Mouse (Mus musculus): ENCODE results near the gene Gm49403.

The Gm49403 gene

DNA sequence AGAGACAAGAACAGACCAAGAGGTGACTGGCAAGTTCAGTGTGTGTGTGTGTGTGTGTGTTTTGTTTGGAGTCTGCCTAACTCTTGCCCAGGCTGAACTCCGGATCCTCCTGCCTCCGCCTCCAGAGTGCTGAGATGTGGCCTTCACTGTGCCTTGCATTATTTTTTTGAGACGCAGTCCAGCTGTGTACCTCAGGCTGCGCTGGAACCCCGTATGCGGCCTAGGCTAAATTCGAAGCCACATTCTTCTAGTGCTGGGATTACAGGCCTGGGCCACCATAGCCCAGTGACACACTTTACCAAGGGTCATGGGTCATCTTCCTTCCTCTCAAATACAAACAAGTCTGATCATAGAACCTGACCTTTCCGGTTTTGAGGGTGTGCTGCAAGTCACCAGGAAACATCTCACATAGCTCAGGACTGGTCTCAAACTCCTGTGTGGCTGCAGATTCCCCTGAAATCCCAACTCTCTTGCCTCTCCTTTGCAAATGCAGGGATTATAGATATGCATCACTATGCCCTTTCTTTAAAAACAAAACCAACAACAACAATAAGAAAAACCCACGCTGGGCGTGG, 11.4 kb upstream of the Gm49403 start:
- no peak for DNase-seq

DNA sequence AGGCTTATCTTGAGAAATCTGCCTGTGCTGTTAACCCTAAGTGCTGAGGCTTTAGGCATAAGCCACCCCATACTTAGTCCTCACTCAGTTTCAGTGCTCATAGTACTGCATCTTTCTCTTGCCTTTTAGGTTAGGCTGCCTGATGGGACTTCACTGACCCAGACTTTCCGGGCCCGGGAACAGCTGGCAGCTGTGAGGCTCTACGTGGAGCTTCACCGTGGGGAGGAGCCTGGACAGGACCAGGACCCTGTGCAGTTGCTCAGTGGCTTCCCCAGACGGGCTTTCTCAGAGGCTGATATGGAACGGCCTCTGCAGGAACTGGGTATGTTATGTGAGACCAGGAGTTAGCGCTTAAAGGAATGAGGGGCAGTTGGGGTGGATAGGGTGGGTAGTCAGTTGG, 8.7 kb upstream of the Gm49403 start:
- DNase-seq, result no peak

DNA sequence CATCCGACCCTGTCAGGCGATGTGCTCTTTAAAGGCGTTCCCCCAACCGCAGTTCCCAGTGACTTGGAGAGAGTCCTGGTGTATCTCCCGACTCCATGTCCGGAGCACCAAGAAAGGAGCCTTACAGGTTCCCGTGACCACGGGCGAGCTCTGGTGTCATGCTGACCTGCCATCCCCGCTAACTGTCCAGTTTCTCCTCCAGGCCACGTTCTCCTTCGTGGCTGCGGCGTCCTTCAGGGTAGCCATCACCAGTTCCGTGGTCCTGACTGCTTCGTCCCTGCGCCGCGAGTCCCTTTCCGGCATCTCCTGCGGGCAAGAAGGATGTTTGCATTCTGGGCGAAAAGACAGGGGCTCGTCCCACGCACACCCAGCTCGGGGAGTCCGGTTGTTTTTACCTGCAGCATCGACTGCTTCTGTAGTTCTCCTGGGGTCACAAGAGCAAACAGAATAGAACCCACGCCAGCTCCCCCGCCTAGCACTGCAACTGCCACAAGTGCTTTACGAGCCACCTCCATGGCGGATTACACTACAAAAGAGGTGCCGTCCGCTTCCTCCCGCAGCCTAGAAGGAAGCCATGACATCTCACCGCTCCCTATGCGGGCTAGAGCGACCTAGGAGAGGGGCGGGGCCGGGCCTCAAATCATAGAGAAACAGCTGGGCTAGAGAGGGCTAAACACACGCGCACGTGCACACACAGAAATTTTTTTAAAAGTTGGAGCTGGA, 3.3 kb upstream of the Gm49403 start, which contains the start of gene Uqcc3:
TSS of gene Uqcc3 (minus strand) at position 613 of the 723 bp plus-strand sequence.
- peak; percentile 88 for DNase-seq

DNA sequence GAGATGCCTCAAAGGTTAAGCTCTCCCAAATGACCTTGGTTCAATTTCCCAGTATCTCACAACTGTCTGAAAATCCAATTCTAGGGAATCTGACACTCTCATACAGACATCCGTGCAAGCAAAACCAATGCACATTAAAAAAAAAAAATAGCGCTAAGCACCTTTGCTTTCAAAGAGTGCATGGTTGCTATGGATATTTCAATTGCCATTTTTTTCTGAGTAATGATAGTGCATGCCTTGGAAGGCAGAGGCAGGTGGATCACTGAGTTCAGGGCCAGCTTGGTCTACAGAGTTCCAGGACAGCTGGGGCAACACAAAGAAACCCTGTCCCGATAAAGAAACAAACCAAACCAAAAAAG, 2.7 kb upstream of the Gm49403 start:
- no peak for DNase-seq

DNA sequence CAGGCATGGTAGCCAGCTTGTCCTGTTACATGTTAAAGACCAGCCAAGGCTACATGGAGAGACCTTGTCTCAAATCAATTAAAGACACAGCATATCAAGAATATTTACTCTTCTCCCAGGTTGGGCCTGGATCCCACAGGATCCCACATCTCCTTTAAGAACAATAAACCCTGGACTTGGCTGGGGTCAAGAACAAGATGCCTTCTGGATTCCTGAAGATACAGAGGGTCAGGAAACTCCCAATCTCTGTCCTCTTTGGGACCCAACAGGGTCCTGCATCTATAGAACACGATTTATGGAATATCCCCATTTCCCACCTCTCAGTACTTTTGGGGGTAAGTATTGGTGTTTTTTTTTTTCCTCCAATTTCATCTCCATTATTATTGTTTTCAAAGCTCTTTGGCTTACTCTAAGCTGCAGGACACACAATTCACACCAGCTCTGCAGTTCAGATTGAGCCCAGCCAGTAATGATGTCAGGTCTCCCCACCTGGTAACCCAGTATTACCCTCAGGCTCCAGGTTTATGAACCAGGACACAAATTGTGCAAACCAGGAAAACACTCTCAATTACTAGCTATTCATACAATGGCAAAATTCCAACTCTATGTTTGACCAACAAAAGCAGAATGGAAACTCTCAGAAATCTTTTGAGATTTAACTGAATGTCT, 3.3 kb downstream of the Gm49403 start:
- DNase-seq, result no peak

DNA sequence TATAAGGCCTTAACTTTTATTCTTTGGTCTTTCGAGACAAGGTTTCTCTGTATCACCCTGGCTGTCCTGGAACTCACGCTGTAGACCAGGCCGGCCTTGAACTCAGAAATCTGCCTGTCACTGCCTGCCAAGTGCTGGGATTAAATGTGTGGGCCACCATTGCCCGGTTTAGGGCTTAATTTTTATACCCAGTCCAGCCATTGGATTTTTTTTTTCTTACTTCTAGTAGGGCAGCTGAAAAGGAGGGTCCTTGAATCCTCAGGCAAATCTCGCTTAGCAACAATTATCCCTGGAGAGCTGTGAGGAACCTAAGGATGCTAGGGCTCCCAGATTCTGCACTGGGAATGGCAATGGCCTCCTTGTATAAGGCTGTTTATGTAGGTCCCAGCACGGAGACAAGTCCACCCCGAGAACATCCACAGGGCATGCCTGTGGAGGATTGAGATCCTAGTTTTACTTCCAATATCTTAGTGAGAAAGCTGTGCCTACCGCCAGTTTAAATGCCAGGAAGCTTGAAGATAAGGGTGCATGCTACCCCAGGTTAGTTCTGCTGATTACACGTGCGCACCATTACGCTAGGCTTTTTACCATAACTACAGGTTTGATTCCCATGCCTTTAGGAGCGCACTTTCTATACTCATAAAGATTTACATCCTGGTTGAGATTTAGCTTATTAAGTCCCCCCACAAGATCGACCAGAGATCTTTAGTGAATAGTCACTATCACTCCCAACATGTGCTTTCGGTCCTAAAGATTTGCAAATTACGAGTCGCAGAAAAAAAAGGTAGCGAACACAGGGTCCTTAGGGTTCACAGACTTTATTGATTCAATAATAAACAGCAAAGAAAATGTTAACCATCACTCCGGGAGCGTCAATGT, 4.1 kb downstream of the Gm49403 start:
- no peak for DNase-seq

DNA sequence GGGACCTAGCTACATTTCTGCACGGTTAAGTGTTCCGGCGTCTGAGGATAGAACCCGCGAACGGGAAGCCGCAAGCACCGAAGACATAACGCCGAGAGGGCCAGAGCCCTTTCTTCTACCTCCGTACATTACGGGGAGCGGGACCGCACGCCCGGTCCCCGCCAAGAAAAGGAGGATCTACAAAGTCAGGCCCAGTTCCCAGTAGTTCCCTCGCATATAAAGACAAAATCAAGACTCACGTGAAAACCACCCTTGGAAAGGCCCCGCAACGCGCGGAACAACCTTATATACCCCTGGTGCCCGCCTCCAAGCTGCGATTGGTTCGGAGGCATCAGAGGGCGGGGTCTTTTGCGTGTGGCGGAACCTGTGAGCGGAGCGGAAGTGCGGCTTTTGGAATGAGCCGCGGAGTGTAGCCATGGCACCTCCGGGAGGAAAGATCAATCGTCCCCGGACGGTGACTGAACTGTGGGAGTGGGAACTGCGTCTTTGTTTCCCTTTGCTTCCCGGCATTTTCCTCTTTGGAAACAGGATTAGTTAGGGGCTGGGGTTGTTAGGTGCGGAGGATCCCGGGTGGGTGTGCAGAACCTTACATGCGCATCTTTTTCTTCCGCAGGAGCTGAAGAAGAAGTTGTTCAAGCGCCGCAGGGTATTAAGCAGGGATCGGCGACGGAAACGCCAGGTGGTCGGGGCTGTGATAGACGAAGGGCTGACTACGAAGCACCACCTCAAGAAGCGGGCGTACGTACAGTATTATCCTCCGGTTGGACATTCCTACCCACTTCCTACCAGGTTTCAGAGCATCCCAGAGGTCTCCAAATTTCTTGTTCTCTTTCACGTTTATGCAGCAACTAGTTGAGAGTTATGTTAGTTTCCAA, 5.0 kb downstream of the Gm49403 start, which contains the start of the genes 1810009A15Rik and Gm49416:
TSS of gene 1810009A15Rik (plus strand) at position 343 of the 875 bp plus-strand sequence.
TSS of gene Gm49416 (plus strand) at position 416 of the 875 bp plus-strand sequence.
- peak; percentile 92 for DNase-seq

DNA sequence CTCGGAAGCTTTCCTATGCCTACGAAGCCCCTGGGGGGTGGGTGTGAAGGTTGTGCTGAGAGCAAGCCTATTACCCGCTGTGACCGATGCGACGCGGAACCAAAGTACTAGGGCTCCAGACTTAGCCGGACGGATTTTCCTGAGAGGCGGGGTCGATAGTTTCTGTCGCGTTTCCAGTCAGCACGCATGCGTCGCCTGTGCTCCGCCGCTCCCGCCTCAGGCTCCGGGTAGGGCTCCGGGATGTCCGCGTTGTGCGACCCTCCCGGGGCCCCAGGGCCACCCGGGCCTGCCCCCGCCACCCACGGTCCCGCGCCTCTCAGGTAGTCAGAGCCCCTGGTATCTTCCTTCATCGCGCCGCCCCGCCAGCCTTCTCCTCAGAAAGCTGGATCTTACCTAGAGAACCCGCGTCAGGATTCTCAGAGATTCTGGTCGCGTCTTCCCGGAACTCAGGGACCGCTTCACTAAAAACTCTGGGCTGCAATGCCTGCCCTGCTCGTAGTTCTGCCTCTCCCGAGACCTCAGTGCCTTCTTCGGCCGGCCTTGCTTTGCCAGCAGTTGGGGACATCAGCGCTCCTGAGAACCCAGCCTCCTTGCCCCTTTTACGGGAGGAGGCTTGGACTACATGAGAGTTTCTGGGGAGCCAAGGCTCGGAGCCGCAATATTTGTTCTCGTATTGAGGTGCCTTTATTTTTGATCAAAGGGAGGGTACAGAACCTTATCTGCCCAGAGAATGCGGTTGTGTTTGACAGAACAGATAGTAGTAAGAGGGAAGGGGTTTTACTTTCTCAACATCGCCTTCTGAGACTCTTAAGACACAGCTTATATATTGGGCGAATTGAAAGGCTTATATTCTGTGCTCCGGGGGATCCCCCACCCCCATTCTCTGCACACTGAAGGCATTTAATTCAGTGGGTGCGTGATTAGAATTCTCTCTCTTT, 9.4 kb downstream of the Gm49403 start, which contains the start of gene Ints5:
TSS of gene Ints5 (plus strand) at position 177 of the 938 bp plus-strand sequence.
- DNase-seq, result peak; percentile 83

DNA sequence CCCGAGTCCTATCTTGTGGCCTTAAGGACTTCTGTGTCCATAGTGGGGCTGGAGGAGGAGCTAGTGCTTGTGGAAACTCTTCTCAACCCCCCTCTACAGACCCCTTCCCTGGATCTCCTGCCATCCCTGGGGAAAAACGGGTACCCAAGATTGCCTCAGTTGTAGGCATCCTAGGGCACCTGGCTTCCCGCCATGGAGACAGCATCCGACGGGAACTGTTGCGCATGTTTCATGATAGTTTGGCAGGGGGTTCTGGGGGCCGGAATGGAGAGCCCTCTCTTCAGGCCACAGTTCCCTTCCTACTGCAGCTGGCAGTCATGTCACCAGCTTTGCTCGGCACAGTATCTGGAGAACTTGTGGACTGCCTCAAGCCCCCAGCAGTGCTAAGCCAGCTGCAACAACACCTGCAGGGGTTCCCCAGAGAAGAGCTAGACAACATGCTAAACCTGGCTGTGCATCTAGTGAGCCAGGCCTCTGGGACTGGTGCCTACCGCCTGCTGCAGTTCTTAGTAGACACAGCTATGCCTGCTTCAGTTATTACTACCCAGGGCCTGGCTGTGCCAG, 11.7 kb downstream of the Gm49403 start:
- peak; percentile 61 for DNase-seq

DNA sequence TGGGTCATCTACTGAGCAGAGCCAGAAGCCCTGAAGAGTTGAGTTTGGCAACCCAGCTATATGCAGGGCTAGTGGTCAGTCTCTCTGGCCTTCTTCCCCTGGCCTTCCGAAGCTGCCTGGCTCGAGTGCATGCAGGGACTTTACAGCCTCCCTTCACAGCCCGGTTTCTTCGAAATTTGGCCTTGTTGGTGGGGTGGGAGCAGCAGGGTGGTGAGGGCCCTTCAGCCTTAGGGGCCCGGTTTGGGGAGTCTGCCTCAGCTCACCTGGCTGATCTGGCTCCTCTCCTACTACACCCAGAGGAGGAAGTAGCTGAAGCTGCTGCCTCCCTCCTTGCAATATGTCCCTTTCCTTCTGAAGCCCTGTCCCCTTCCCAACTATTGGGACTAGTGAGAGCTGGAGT, 12.5 kb downstream of the Gm49403 start:
- peak; percentile 34 for DNase-seq

DNA sequence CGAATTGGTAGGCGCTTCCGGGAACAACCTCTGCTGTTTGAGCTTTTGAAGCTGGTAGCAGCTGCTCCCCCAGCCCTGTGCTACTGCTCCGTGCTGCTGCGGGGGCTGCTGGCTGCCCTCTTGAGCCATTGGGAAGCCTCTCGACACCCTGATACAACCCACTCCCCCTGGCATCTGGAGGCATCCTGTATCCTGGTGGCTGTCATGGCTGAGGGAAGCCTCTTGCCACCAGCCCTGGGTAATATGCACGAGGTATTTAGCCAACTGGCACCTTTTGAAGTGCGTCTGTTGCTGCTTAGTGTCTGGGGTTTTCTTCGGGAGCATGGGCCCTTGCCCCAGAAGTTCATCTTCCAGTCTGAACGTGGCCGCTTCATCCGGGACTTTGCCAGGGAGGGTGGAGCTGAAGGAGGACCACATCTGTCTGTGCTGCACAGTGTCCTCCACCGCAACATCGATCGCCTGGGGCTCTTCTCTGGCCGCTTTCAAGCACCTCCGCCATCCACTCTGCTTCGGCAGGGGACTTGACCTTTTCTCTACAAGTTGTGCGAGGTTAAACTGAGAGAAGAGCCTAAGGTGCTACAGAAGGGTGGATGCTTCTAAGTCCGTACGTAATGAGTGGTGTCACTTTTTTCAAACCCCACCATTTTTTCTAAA, 13.6 kb downstream of the Gm49403 start:
- DNase-seq, result peak; percentile 68

DNA sequence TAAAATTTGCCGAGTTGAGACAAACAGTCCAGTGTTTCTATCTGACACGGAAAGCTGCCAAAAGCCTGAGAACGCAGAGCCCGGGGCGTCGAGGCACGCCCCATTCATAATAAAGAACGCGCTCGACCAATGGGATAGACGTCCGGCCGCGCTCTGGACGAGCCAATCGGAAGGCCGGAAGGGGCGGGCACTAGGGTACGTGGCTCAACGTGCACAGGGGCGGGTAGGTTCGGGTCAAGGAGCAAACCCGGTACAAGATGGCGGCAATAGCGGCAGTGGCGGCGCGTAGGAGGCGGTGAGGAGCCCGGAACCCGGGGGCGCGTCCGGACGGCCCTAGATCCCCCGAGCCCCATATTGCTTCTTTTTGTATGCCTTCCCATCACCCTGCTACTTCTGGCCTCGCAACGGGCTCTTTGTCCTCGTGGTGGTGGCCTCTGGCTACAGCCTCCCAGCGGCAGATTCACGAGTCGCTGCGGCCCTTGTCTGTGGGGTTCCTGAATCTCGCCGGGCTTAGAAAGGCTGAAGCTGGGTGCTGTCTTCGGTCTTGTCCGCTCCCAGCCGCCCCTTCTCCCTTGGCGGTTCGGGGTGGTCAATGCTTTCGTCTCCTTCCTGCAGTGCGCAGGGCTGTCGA, 14.2 kb downstream of the Gm49403 start, which contains the start of gene Ganab:
TSS of gene Ganab (plus strand) at position 207 of the 631 bp plus-strand sequence.
- DNase-seq, result peak; percentile 95

DNA sequence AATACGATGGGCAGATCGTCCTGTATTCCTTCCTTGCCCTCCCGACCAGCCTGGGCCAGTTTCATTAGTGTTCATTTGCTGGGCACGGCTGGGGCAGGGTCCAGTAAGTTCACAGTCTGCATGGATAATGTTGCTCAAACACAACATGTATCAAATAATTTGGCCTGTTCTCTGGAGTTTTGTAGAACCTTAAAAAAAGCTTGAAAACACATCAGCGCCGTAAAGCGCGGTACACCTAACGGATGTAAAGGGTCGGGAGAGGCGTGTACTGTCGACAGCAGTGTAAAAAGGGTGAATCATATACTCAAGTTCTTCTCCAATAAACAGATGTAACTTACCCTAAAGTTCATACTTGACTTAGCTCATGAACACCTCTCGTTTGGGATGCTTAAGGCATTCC, 14.8 kb downstream of the Gm49403 start:
- no peak for DNase-seq

DNA sequence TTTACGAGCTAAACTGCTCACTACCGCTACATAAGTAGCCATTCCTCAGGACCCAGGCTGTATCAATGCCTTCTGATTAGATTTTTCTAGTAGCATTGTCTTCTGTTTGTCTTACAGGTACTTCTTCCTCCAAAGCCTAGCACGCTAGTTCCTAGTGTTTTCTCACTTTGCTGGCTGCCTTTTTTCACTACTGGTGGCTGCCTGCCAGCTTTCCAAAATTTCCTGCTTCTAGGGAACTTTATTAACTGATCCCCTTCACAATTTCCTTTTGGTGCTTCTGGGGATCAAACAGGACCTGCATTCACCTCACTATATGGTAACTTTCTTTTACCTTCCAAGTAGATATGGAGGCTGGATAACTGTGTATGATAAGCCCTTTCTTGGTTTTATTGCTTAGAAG, 15.3 kb downstream of the Gm49403 start:
- DNase-seq, result no peak

DNA sequence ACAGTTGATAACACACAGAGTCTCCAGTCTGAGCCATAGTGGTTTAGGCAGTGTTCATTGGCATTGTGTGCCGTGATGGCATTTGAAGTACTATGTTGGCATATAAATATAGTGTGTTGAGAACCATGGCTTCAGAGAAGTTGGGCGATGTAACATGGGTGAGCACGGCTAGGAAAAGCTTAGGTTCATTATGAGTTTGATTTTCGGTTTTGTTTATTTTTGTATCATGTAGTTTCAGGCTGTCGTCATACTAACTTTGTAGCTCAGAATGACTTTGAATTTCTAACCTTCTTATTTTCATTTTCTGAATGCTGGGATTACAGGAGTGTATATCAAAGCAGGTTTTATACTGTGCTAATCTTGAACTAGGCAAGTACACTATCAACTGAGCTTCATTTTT, 19.7 kb downstream of the Gm49403 start:
- no peak for DNase-seq

DNA sequence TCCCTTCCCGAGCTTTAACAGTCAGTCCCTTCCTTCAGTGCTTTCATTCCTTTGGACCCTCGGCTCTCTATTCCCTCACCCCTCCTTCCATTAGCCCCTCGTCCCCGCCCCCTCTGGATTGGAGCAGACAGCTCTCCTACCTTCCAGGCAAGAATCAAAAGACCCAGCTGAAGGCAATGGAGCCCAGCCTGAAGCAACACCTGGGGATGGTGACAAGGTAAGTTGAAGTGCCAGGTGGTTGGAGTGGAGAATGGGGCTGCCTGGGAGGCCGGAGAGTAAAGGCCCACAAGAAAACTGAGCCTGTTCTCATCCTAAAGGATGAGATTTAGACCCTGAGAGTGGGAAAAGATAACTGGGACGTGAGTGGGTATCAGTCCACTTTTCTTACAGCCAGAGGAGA, 24.8 kb downstream of the Gm49403 start:
- no peak for DNase-seq

DNA sequence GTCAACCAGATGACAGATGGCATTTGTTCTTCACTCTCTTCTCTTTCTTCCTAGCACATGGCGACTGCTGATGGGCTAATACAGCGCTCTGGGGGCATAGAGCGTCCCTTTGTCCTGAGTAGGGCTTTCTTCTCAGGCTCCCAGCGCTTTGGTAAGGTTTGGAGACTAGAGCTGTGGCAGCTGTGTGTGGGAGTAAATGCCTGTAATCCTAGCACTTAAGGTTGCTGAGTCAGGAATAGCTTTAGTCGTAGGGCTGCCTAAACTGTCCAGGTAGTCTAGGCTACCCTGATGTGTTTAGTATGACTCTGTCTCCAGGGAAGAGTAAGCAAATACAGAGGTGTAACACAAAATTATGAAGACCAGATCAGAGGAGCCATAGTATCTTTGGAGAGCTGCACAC, 28.1 kb downstream of the Gm49403 start:
- DNase-seq, result no peak

DNA sequence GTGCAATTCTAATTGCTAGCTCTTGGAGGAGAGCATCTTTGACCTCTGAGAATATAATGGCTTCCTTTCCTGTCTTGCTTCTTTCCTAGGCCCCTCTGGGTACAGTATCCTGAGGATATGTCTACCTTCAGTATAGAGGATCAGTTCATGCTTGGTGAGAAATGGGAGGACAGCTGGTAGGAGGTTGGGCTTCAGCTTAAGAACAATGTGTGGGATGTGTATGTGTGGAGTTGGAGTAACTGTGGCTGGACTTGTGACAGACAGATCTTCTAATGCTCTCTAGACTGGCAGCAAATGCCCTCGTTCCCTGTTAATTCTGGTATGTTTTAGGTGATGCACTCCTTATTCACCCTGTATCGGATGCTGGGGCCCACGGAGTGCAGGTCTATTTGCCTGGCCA, 30.5 kb downstream of the Gm49403 start:
- DNase-seq, result no peak

DNA sequence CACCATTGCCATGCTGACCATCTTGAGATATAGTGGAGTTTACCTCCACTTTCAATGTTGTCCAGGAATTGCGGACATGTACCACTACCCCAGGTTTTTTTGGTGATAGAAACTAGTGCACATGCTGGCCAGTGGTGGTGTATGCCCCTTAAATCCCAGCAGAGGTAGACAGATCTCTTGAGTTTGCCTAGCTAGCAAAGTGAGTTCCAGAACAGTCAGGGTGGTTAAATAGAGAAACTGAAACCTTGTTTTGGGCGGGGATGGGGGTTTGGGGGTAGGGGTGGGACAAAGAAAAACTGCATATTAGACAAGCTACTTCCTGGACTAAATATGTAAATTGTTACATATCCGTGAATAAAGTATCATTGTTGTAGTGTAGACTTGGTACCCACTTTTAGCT, 35.3 kb downstream of the Gm49403 start:
- DNase-seq, result no peak

All from cerebellum, adult 11-12 months (tissue).